Mouse (Mus musculus) C2C12 (cell line): ENCODE measurements around the gene Gm20695. TPM values are rescaled to one million over a fixed set of nuclear protein-coding genes. Genes with fewer than 3 reads are reported as not detected.

Experiments used
- H3K27me3 ChIP-seq: one replicate; pipeline ENCODE4 v1.6.1; 2011; ENCODE audit not compliant: control insufficient read depth, insufficient read depth, insufficient read length
- H3K36me3 ChIP-seq: one replicate; pipeline ENCODE4 v1.6.1; 2011; ENCODE audit not compliant: control insufficient read depth, insufficient read depth
- H3K4me3 ChIP-seq: one replicate; pipeline ENCODE4 v1.5.1; 2011; ENCODE audit warnings: mild to moderate bottlenecking, control low read depth; ENCODE audit not compliant: poor library complexity, insufficient read depth, severe bottlenecking
- H3K79me2 ChIP-seq: one replicate; pipeline ENCODE4 v1.6.1; 2011; ENCODE audit not compliant: control insufficient read depth, insufficient read depth
- H3K79me3 ChIP-seq: one replicate; pipeline ENCODE4 v1.6.1; 2011; ENCODE audit warnings: low read depth, control low read depth
- H3ac ChIP-seq: one replicate; pipeline ENCODE3; 2011; ENCODE audit warnings: low read depth; ENCODE audit not compliant: control insufficient read depth, insufficient read length
- CEBPB ChIP-seq: IDR thresholded peaks from one replicate; pipeline ENCODE4 v1.6.1; 2011; ENCODE audit warnings: low read depth, mild to moderate bottlenecking, control low read depth, moderate library complexity
- CTCF ChIP-seq: IDR thresholded peaks from one replicate; pipeline ENCODE4 v1.5.1; 2011; ENCODE audit not compliant: control insufficient read depth, insufficient read depth, insufficient read length
- FOSL1 ChIP-seq: IDR thresholded peaks from one replicate; pipeline ENCODE4 v1.8.0; 2011; ENCODE audit warnings: mild to moderate bottlenecking, low read length; ENCODE audit not compliant: poor library complexity, insufficient read depth, severe bottlenecking
- MAX ChIP-seq: IDR thresholded peaks from one replicate; pipeline ENCODE4 v1.6.1; 2011; ENCODE audit warnings: mild to moderate bottlenecking, control low read depth
- MYOD1 ChIP-seq: IDR thresholded peaks from one replicate; pipeline ENCODE4 v1.6.1; 2011; ENCODE audit warnings: low read depth; ENCODE audit not compliant: control insufficient read depth, insufficient read length
- MYOG ChIP-seq: IDR thresholded peaks from one replicate; pipeline ENCODE4 v1.6.1; 2011; ENCODE audit not compliant: control insufficient read depth, insufficient read length; ENCODE audit errors: extremely low read depth
- USF1 ChIP-seq: IDR thresholded peaks from one replicate; pipeline ENCODE4 v1.6.1; 2011; ENCODE audit warnings: low read depth, mild to moderate bottlenecking, control low read depth, moderate library complexity
- polyA plus RNA-seq: library from polyadenylated mRNA; unstranded; fragments of >200 nt; fragmentation: generic; extraction: Trizol; gene quantifications from one replicate; pipeline ENCODE4 v1.2.1, GENCODE M21; 2012; ENCODE audit warnings: missing spikeins

The Gm20695 gene
- polyA plus RNA-seq, 1 experiment, result 0.22 TPM

GRCm38 (mm10) chr16:3855776-3856175 lies 28.7 kb upstream of the Gm20695 start:
- Histone ChIP-seq H3K27me3 (no peaks in the 10 kb centered on the region), H3K36me3 (no peaks in the 10 kb centered on the region), H3K79me3 (no peaks in the 10 kb centered on the region), H3K79me2 (no peaks in the 10 kb centered on the region), H3ac (no peak overlapping the region), H3K4me3 (no peak overlapping the region)
- TF ChIP-seq CEBPB (no peak), FOSL1 (no peak), CTCF (no peak), MYOG (no peak), USF1 (no peak), MYOD1 (no peak), MAX (no peak)

GRCm38 (mm10) chr16:3859254-3859653 lies 25.2 kb upstream of the Gm20695 start:
- TF ChIP-seq USF1 (no peak), MAX (no peak), MYOD1 (no peak), FOSL1 (no peak), MYOG (no peak), CTCF (no peak), CEBPB (no peak)
- Histone ChIP-seq H3K4me3 (no peak overlapping the region), H3ac (no peak overlapping the region), H3K36me3 (peaks cover 22% of the 10 kb centered on the region), H3K79me3 (no peaks in the 10 kb centered on the region), H3K27me3 (no peaks in the 10 kb centered on the region), H3K79me2 (no peaks in the 10 kb centered on the region)

- Histone ChIP-seq H3K79me2 (no peaks in the 10 kb centered on the region), H3K27me3 (no peaks in the 10 kb centered on the region), H3K79me3 (no peaks in the 10 kb centered on the region), H3K36me3 (peaks cover 13% of the 10 kb centered on the region), H3ac (peak overlapping the region; percentile 48), H3K4me3 (no peak overlapping the region)
- TF ChIP-seq MAX (no peak), USF1 (no peak), FOSL1 (no peak), MYOD1 (no peak), CEBPB (no peak), MYOG (no peak), CTCF (no peak)
Observed at GRCm38 (mm10) chr16:3871815-3872214, 12.6 kb upstream of the Gm20695 start.

DNA sequence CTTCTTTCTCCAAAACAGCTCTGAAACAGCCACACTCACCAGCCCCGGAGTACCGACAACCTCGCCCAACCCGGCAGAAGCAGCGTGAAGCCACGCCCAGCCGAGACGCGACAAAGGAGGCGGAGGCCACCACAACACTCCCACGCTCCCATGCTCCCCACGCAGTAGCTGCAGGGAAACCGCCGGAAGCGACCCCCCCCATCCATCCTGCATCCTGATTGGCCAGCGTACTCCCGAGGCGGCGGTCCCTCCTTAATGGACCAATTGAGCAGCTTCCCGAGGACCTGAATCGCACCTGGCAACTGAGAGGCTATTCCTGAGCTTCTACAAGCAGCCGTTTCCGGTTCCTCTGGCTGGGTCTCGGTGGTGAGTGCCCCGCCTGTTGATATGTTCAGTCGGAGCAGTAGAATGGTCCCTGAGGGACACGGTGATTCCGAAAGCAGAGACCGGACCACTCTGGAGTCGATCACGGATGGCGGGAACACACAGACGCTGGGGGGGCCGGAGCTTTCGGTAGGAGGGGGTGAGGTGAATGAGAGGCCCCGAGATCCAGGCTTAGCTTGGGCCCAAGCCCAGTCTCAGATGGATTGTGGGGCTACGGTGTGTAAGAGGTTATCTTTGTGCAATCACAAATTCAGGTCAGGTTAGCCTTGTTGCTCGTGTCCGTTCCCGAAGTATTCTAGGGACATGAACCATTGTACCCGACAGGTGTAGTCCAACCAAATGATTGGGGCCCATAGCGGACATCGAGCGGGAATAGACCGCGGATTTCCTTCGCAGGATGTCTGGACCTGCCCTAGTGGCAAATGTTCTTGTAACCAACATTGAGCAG lies 12.0 kb upstream of the Gm20695 start, which contains the start of gene Naa60:
Gene Naa60 (plus strand): TSS at position 160 of the 832 bp plus-strand sequence.
- TF ChIP-seq MAX (no peak), MYOG (no peak), FOSL1 (no peak), CTCF (no peak), CEBPB (no peak), USF1 (no peak), MYOD1 (no peak)
- Histone ChIP-seq H3K36me3 (peaks cover 14% of the 10 kb centered on the region), H3K79me3 (no peaks in the 10 kb centered on the region), H3K4me3 (no peak within 1 kb of the TSS), H3K79me2 (no peaks in the 10 kb centered on the region), H3ac (peak within 1 kb of the TSS; percentile 48), H3K27me3 (no peaks in the 10 kb centered on the region)

GRCm38 (mm10) chr16:3876346-3876745 lies 8.1 kb upstream of the Gm20695 start:
- Histone ChIP-seq H3K4me3 (no peak overlapping the region), H3ac (no peak overlapping the region), H3K79me3 (no peaks in the 10 kb centered on the region), H3K79me2 (peaks cover 12% of the 10 kb centered on the region), H3K27me3 (no peaks in the 10 kb centered on the region), H3K36me3 (peaks cover 21% of the 10 kb centered on the region)
- TF ChIP-seq FOSL1 (no peak), MYOD1 (no peak), CEBPB (no peak), USF1 (no peak), MYOG (no peak)
